ENCODE assay signal across 10 mouse cellular contexts in genomic region chr9:75775129-75775845, GRCm38 (mm10). TPM values are rescaled to one million over a fixed set of nuclear protein-coding genes. Genes with fewer than 3 reads are reported as not detected.
A peak's percentile ranks its signal among the peaks of the same experiment; 100 is the strongest.
DNase-seq lines count a peak whose midpoint lies in the region; ATAC-seq and TF ChIP-seq lines count a peak whose summit lies in the region.
"Had no signal": no experiment of that assay in that cellular context is flagged by ENCODE, and none has a peak within 500 bp of the region (broad histone marks: within the 10 kb centered on the region; RNA-seq: fewer than 3 reads in every experiment).

Bmp5 (plus strand) TSS chr9:75775364.

- TF ChIP-seq CTCF in heart, postnatal 0 days (IDR thresholded peaks at IDR 0.05; ENCODE audit: low read depth): no peak

- WGBS in heart, postnatal 0 days: 36% methylated on average over 7 of the region's 7 CpGs
- 26% methylated on average over 7 of the region's 7 CpGs for WGBS in intestine, embryonic 16.5 days
- WGBS in midbrain, embryonic 16.5 days: 12% methylated on average over 7 of the region's 7 CpGs

- peak within 1 kb of the TSS; percentile 46 for H3K9ac ChIP-seq in heart, postnatal 0 days (replicated peaks; ENCODE audit: low read depth, low read length)
- peak within 1 kb of the TSS; percentile 67 for H3K9ac ChIP-seq in intestine, embryonic 16.5 days (ENCODE audit: low read depth, low read length)
- H3K9ac ChIP-seq in midbrain, embryonic 16.5 days (ENCODE audit: low read depth, low read length): no peak within 1 kb of the TSS
- H3K9ac ChIP-seq: liver, embryonic 14.5 days had no signal

- TF ChIP-seq EP300 in heart, postnatal 0 days (IDR thresholded peaks at IDR 0.05; ENCODE audit: low read depth): no peak

- peak within 1 kb of the TSS; percentile 74 for H3K4me2 ChIP-seq in heart, postnatal 0 days (ENCODE audit: low read depth, low read length)
- H3K4me2 ChIP-seq in intestine, embryonic 16.5 days (ENCODE audit: low read depth, low read length): peak within 1 kb of the TSS; percentile 49
- peak within 1 kb of the TSS; percentile 14; the same call in 1 of the 2 replicates for H3K4me2 ChIP-seq in midbrain, embryonic 16.5 days (ENCODE audit: low read length)

- H3K4me3 ChIP-seq in heart, postnatal 0 days (ENCODE audit: low read depth, low read length): peak within 1 kb of the TSS; percentile 47
- peak within 1 kb of the TSS; percentile 52 for H3K4me3 ChIP-seq in intestine, embryonic 16.5 days (ENCODE audit: low read length)
- no peak within 1 kb of the TSS for H3K4me3 ChIP-seq in midbrain, embryonic 16.5 days (ENCODE audit: low read depth, low read length)

- no peaks in the 10 kb centered on the region for H3K36me3 ChIP-seq in heart, postnatal 0 days (replicated peaks; ENCODE audit: control insufficient read depth, insufficient read depth, low read length)
- H3K36me3 ChIP-seq in intestine, embryonic 16.5 days (ENCODE audit: control insufficient read depth, insufficient read depth, low read length): no peaks in the 10 kb centered on the region
- H3K36me3 ChIP-seq in midbrain, embryonic 16.5 days (ENCODE audit: control insufficient read depth, insufficient read depth, low read length): no peaks in the 10 kb centered on the region

- intact Hi-C loops in gastrocnemius, postnatal 14 days (cut with DNase I; ENCODE audit: low total_unique reads): no loop called here

- H3K9me3 ChIP-seq in heart, postnatal 0 days (replicated peaks; ENCODE audit: control insufficient read depth, low read length): no peaks in the 10 kb centered on the region
- H3K9me3 ChIP-seq in intestine, embryonic 16.5 days (ENCODE audit: control insufficient read depth, low read length): no peaks in the 10 kb centered on the region
- H3K9me3 ChIP-seq in midbrain, embryonic 16.5 days (replicated peaks; ENCODE audit: control insufficient read depth, low read length, poor library complexity, severe bottlenecking): no peaks in the 10 kb centered on the region

- no peak for ATAC-seq in heart, postnatal 0 days (ENCODE audit: insufficient read depth, low read depth)
- no peak for ATAC-seq in intestine, embryonic 16.5 days
- ATAC-seq in midbrain, embryonic 16.5 days: no peak
- no peak for ATAC-seq in monocyte, adult 5-6 weeks (replicated peaks; ENCODE audit: insufficient number of reproducible peaks, low FRiP score, low TSS enrichment, poor library complexity, severe bottlenecking)

- H3K27ac ChIP-seq in heart, postnatal 0 days (ENCODE audit: low read depth): peak within 1 kb of the TSS; percentile 67; the same call in 1 of the 2 replicates
- H3K27ac ChIP-seq in intestine, embryonic 16.5 days (ENCODE audit: low read length): peak within 1 kb of the TSS; percentile 54
- H3K27ac ChIP-seq in midbrain, embryonic 16.5 days (ENCODE audit: low read length): no peak within 1 kb of the TSS
- H3K27ac ChIP-seq: liver, embryonic 14.5 days had no signal

- no peaks in the 10 kb centered on the region for H3K4me1 ChIP-seq in heart, postnatal 0 days (ENCODE audit: control insufficient read depth, insufficient read depth)
- no peaks in the 10 kb centered on the region for H3K4me1 ChIP-seq in intestine, embryonic 16.5 days (ENCODE audit: control insufficient read depth, insufficient read depth, low read length)
- H3K4me1 ChIP-seq in midbrain, embryonic 16.5 days (ENCODE audit: control insufficient read depth, insufficient read depth, low read length): peaks cover 3% of the 10 kb centered on the region; the same call in 1 of the 2 replicates

- H3K27me3 ChIP-seq in heart, postnatal 0 days (ENCODE audit: control insufficient read depth, insufficient read depth, low read length): no peaks in the 10 kb centered on the region
- no peaks in the 10 kb centered on the region for H3K27me3 ChIP-seq in intestine, embryonic 16.5 days (replicated peaks; ENCODE audit: control insufficient read depth, insufficient read depth, low read length)
- H3K27me3 ChIP-seq in midbrain, embryonic 16.5 days (ENCODE audit: control insufficient read depth, insufficient read depth, low read depth, low read length): no peaks in the 10 kb centered on the region

- no peak for DNase-seq in heart, postnatal 0 days (ENCODE audit: low spot score)
- DNase-seq in heart, adult 18-20 months: no peak
- peak; percentile 49 for DNase-seq in embryo, embryonic 9.5 days (ENCODE audit: extremely low spot score)
- no peak for DNase-seq in layer of hippocampus, postnatal 36 days
- no peak for DNase-seq in gastrocnemius, postnatal 14 days

RNA-seq across cellular contexts. Expression of gene Bmp5, which starts in this region (rescaled TPM):
- total RNA-seq in heart, postnatal 0 days (2014; rRNA removed; ENCODE audit: low replicate concordance): 0.27 and 2.8 TPM in 2 replicates
- 2.4 TPM in 2 replicates for polyA plus RNA-seq in heart, postnatal 0 days (2015; fragmentation: Nextera tagmentation; extraction: Ambion mirVana)
- total RNA-seq in heart, adult 18-20 months (2021): 1 to 10 TPM in 1 of 2 experiments, under 1 TPM in 1; 0.65 to 1.2 TPM
- 7.2 and 7.8 TPM in 2 replicates for polyA plus RNA-seq in intestine, embryonic 16.5 days (2015; fragmentation: Nextera tagmentation; extraction: Ambion mirVana)
- 2.6 and 3.4 TPM in 2 replicates for polyA plus RNA-seq in midbrain, embryonic 16.5 days (2015; fragmentation: Nextera tagmentation; extraction: Ambion mirVana)
- total RNA-seq in layer of hippocampus, postnatal 36 days (2021): 1 to 10 TPM in 1 of 2 experiments, under 1 TPM in 1; 0.60 to 2.2 TPM
- total RNA-seq in monocyte, adult 5-6 weeks (2017): not detected in 3 replicates
- 1 to 10 TPM; 2.9 to 3.7 TPM for total RNA-seq in gastrocnemius, postnatal 14 days (2021)
- polyA plus RNA-seq: spleen, adult 2 months had no signal

Comparison
In these comparisons a context has a peak if more than half of its experiments do, and no peak if none do; other contexts are left out.
1. H3K4me2 ChIP-seq: peak in every context shown above with its lines; median percentile 74 in heart, postnatal 0 days; 49 in intestine, embryonic 16.5 days; 14 in midbrain, embryonic 16.5 days.